Mouse (Mus musculus): ENCODE results near the gene Ggn. TPM values are rescaled to one million over a fixed set of nuclear protein-coding genes. Genes with fewer than 3 reads are reported as not detected.

The Ggn gene
- total RNA-seq, 2 experiments from 2014 or later, result 1.4 to 1.8 TPM

DNA sequence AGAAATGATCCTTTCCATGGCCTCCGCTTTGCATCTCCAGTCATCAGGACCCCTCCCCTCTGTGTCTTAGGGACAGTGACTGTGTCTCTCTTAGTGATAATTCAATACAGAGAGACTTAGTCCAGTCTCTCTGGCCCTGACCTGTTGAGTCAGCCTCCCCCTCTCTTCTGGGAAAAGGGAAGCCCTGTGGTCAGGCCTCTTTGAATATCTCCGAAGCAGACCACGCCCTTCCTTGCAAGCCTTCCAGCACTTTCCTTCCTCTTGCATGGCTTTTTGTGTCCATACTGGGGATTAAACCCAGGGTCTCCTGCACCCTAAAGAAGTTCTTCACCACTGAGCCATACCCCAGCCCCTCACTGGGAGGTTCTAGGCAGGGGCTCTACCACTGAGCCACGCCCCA, 26.0 kb upstream of the Ggn start:
- no peak for TF ChIP-seq CTCF (IDR thresholded peaks at IDR 0.05)
- DNase-seq (ENCODE audit: extremely low spot score in 1 of 2, low spot score in 2 of 2), result no peak
- intact Hi-C loops (cut with DNase I), result no loop called here

GRCm38 (mm10) chr7:29146625-29147367, 23.2 kb upstream of the Ggn start:
- Histone ChIP-seq H3K4me3 (no peak overlapping the region), H3K27ac (no peak overlapping the region)
- intact Hi-C loops (cut with DNase I), result loop anchor here (5.0 kb wide), 1 partner anchor 84 kb away; no protein-coding TSS in a partner anchor
- DNase-seq (ENCODE audit: extremely low spot score in 1 of 2, low spot score in 2 of 2), result no peak
- TF ChIP-seq CTCF (IDR thresholded peaks at IDR 0.05), result no peak

More for the DNA sequence above, 26.0 kb upstream of the Ggn start:
- Histone ChIP-seq H3K4me3 (no peak overlapping the region), H3K27ac (no peak overlapping the region)

- intact Hi-C loops (cut with DNase I), result loop anchor here (5.0 kb wide), 1 partner anchor 86 kb away; no protein-coding TSS in a partner anchor
- no peak for DNase-seq (ENCODE audit: extremely low spot score in 1 of 2, low spot score in 2 of 2)
- TF ChIP-seq CTCF (IDR thresholded peaks at IDR 0.05), result no peak
Measured at GRCm38 (mm10) chr7:29148771-29149170, 21.2 kb upstream of the Ggn start.

GRCm38 (mm10) chr7:29151486-29151885, 18.5 kb upstream of the Ggn start:
- Histone ChIP-seq H3K27ac (no peak overlapping the region), H3K4me3 (no peak overlapping the region)
- intact Hi-C loops (cut with DNase I), result no loop called here
- no peak for TF ChIP-seq CTCF (IDR thresholded peaks at IDR 0.05)
- no peak for DNase-seq (ENCODE audit: extremely low spot score in 1 of 2, low spot score in 2 of 2)

More at GRCm38 (mm10) chr7:29148771-29149170, 21.2 kb upstream of the Ggn start:
- no peak overlapping the region for H3K4me3 ChIP-seq
- H3K27ac ChIP-seq, result no peak overlapping the region

- TF ChIP-seq CTCF (IDR thresholded peaks at IDR 0.05), result peak; percentile 33
- intact Hi-C loops (cut with DNase I), result no loop called here
Measured at GRCm38 (mm10) chr7:29154018-29154720, 15.8 kb upstream of the Ggn start.

GRCm38 (mm10) chr7:29155196-29155837, 14.7 kb upstream of the Ggn start:
- intact Hi-C loops (cut with DNase I), result no loop called here
- peak overlapping the region; percentile 76 for H3K4me3 ChIP-seq
- H3K27ac ChIP-seq, result peak overlapping the region; percentile 90
- no peak; the same call in none of the 2 replicates for TF ChIP-seq CTCF (IDR thresholded peaks at IDR 0.05)
- DNase-seq (ENCODE audit: extremely low spot score in 1 of 2, low spot score in 2 of 2), result peak; percentile 90 to 92

More at GRCm38 (mm10) chr7:29154018-29154720, 15.8 kb upstream of the Ggn start:
- Histone ChIP-seq H3K4me3 (no peak overlapping the region), H3K27ac (no peak overlapping the region)
- no peak for DNase-seq (ENCODE audit: extremely low spot score in 1 of 2, low spot score in 2 of 2)

DNA sequence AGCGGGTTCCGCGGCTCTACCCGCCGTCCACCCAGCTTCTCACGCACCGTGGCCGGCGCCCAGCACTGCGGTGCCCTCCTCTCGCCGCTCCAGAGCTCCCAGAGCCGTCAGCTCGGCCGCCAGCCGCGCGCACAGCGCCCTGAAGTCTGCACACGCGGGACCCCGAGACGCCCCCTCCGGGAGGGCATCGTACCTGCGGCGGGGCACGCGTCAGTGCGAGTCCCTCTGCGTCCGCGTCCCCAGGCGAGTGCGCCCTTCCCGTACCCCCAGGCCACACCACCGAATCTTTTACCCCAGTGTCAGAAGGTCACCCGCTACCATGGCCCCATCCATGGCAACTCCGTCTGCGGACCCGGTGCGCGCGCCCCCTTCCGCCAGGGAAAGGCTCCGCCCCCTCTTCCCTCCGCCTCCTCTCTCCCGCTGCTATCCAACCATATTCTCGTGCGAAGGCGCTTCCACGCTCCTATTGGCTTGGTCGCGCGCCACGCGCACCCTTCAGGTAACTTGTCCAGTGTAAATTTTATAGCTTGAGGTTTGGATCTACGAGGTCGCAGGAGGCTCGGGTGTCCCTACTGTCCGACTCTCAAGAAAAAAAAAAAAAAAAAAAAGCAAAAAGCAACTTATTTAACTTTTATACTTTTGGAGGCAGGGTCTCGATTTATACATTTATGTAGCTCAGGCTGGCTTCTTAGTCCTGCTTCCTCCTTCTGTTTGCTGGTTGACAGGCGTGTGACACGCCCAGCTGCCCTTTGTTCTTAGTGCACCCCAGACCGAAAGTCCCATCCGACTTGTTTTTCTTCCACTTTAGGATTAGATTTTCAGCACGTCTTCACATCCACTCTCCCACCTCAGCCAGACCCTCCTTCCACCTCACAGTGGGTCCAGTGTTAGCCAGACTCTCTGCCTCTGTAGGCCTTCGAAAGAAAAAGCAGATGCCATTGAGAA, 13.9 kb upstream of the Ggn start, which contains the start of gene Fam98c:
Fam98c (minus strand) TSS at position 397 of the 945 bp plus-strand sequence.
- intact Hi-C loops (cut with DNase I), result no loop called here
- peak; percentile 43 for TF ChIP-seq CTCF (IDR thresholded peaks at IDR 0.05)
- DNase-seq (ENCODE audit: extremely low spot score in 1 of 2, low spot score in 2 of 2), result peak; percentile 85 to 86
- Histone ChIP-seq H3K27ac (peak within 1 kb of the TSS; percentile 90), H3K4me3 (peak within 1 kb of the TSS; percentile 76)

DNA sequence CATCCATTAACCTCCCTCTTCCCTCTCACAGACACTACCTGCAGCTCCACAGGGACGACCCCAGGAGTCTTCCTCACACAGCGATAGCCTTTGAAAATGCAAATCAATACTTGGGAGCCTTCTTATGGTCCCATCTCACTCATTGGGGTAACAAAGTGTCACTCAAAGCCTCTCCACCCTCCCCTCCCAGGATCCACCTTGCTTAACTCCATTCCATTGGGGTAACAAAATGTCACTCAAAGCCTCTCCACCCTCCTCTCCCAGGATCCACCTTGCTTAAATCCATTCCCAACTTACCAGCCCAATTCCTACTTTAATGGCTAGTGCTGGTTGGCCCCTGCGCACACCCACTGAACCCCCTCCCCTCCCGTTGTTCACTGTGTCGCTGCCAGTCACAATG, 11.7 kb upstream of the Ggn start:
- TF ChIP-seq CTCF (IDR thresholded peaks at IDR 0.05), result no peak
- intact Hi-C loops (cut with DNase I), result no loop called here
- DNase-seq (ENCODE audit: extremely low spot score in 1 of 2, low spot score in 2 of 2), result peak in 1 of 2 experiments; percentile 8
- Histone ChIP-seq H3K4me3 (no peak overlapping the region), H3K27ac (no peak overlapping the region)

DNA sequence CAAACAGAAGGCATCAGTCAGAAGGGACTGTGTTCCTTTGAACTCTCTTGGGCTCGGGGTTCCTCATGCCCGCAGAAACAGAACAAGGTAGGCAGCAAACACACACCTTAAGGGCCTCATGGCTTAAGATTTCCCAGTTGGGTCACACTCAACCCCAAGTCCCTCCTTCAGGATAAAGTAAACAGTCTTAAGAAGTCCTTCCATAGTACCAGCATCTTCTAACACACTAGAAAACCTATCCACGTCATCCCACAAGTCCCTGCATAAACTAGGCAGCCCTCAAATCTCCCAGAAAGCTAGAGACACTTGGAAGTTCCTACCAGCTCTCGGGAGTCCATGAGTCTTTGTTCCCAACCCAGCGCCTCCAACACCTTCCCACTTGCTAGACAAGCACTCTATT, 7.7 kb upstream of the Ggn start:
- H3K27ac ChIP-seq, result no peak overlapping the region
- H3K4me3 ChIP-seq, result no peak overlapping the region
- TF ChIP-seq CTCF (IDR thresholded peaks at IDR 0.05), result no peak
- intact Hi-C loops (cut with DNase I), result no loop called here
- DNase-seq (ENCODE audit: extremely low spot score in 1 of 2, low spot score in 2 of 2), result no peak

GRCm38 (mm10) chr7:29162750-29163525, 7.1 kb upstream of the Ggn start:
- no peak for TF ChIP-seq CTCF (IDR thresholded peaks at IDR 0.05)
- no peak overlapping the region for H3K4me3 ChIP-seq
- H3K27ac ChIP-seq, result no peak overlapping the region
- intact Hi-C loops (cut with DNase I), result no loop called here
- no peak for DNase-seq (ENCODE audit: extremely low spot score in 1 of 2, low spot score in 2 of 2)
